Mouse (Mus musculus): ENCODE measurements around the gene Pabpn1. TPM values are rescaled to one million over a fixed set of nuclear protein-coding genes. Genes with fewer than 3 reads are reported as not detected.
A peak's percentile ranks its signal among the peaks of the same experiment; 100 is the strongest.

The Pabpn1 gene
- polyA plus RNA-seq, 1 experiment from 2014 or later, result 74.0 TPM

- Histone ChIP-seq H3K27ac (replicated peaks) (peak within 1 kb of the TSS; percentile 93), H3K4me2 (peak within 1 kb of the TSS; percentile 96), H3K4me3 (peak within 1 kb of the TSS; percentile 66), H3K9ac (peak within 1 kb of the TSS; percentile 91), H3K4me1 (peaks cover 48% of the 10 kb centered on the region), H3K27me3 (replicated peaks) (peaks cover 42% of the 10 kb centered on the region), H3K36me3 (peaks cover 19% of the 10 kb centered on the region), H3K9me3 (no peaks in the 10 kb centered on the region; the same call in 1 of the 2 replicates)
- ATAC-seq (ENCODE audit: extremely low read depth, insufficient number of reproducible peaks, low FRiP score, low TSS enrichment), result peak; percentile 39
- 4% methylated on average over 57 of the region's 57 CpGs for WGBS
Observed at GRCm38 (mm10) chr14:54925349-54926342, 33.3 kb downstream of the Pabpn1 start, which contains the start of gene Efs. Gene Efs, minus strand, starts transcription at chr14:54926126.

GRCm38 (mm10) chr14:54926401-54927158 is 34.3 kb downstream of the Pabpn1 start:
- peak; percentile 52; the same call in 1 of the 2 replicates for ATAC-seq (ENCODE audit: extremely low read depth, insufficient number of reproducible peaks, low FRiP score, low TSS enrichment)
- H3K9ac ChIP-seq, result peak overlapping the region; percentile 91
- peaks cover 48% of the 10 kb centered on the region for H3K4me1 ChIP-seq
- H3K4me3 ChIP-seq, result peak overlapping the region; percentile 66
- peaks cover 9% of the 10 kb centered on the region for H3K36me3 ChIP-seq
- peaks cover 42% of the 10 kb centered on the region for H3K27me3 ChIP-seq (replicated peaks)
- H3K9me3 ChIP-seq, result no peaks in the 10 kb centered on the region; the same call in 1 of the 2 replicates
- WGBS, result under 1% methylated on average over 46 of the region's 58 CpGs
- peak overlapping the region; percentile 93 for H3K27ac ChIP-seq (replicated peaks)
- H3K4me2 ChIP-seq, result peak overlapping the region; percentile 96

GRCm38 (mm10) chr14:54927296-54927695 is 35.0 kb downstream of the Pabpn1 start:
- Histone ChIP-seq H3K27me3 (replicated peaks) (peaks cover 42% of the 10 kb centered on the region), H3K9me3 (no peaks in the 10 kb centered on the region), H3K4me3 (peak overlapping the region; percentile 66), H3K4me2 (peak overlapping the region; percentile 96), H3K27ac (replicated peaks) (peak overlapping the region; percentile 93), H3K36me3 (peaks cover 2% of the 10 kb centered on the region; the same call in 1 of the 2 replicates), H3K4me1 (peaks cover 48% of the 10 kb centered on the region), H3K9ac (peak overlapping the region; percentile 91)
- 37% methylated on average over 7 of the region's 7 CpGs for WGBS
- ATAC-seq (ENCODE audit: extremely low read depth, insufficient number of reproducible peaks, low FRiP score, low TSS enrichment), result no peak

GRCm38 (mm10) chr14:54929801-54930200 is 37.5 kb downstream of the Pabpn1 start:
- Histone ChIP-seq H3K27me3 (replicated peaks) (peaks cover 46% of the 10 kb centered on the region), H3K27ac (replicated peaks) (no peak overlapping the region)
- 50% methylated on average over 5 of the region's 5 CpGs for WGBS

GRCm38 (mm10) chr14:54930431-54930830 is 38.1 kb downstream of the Pabpn1 start:
- peaks cover 45% of the 10 kb centered on the region for H3K27me3 ChIP-seq (replicated peaks)
- no peak overlapping the region for H3K27ac ChIP-seq (replicated peaks)
- H3K36me3 ChIP-seq, result no peaks in the 10 kb centered on the region
- H3K4me2 ChIP-seq, result no peak overlapping the region
- H3K4me1 ChIP-seq, result peaks cover 35% of the 10 kb centered on the region
- H3K9ac ChIP-seq, result no peak overlapping the region
- ATAC-seq (ENCODE audit: extremely low read depth, insufficient number of reproducible peaks, low FRiP score, low TSS enrichment), result no peak
- H3K4me3 ChIP-seq, result no peak overlapping the region
- WGBS, result 33% methylated on average over 2 of the region's 2 CpGs
- no peaks in the 10 kb centered on the region for H3K9me3 ChIP-seq

More at GRCm38 (mm10) chr14:54929801-54930200, 37.5 kb downstream of the Pabpn1 start:
- no peak overlapping the region for H3K4me2 ChIP-seq
- H3K4me1 ChIP-seq, result peaks cover 41% of the 10 kb centered on the region
- no peak for ATAC-seq (ENCODE audit: extremely low read depth, insufficient number of reproducible peaks, low FRiP score, low TSS enrichment)
- no peaks in the 10 kb centered on the region for H3K36me3 ChIP-seq
- no peak overlapping the region for H3K4me3 ChIP-seq
- H3K9me3 ChIP-seq, result no peaks in the 10 kb centered on the region
- no peak overlapping the region for H3K9ac ChIP-seq

- Histone ChIP-seq H3K27me3 (replicated peaks) (peaks cover 23% of the 10 kb centered on the region), H3K4me1 (peaks cover 30% of the 10 kb centered on the region), H3K9ac (no peak within 1 kb of the TSS), H3K36me3 (no peaks in the 10 kb centered on the region), H3K4me3 (no peak within 1 kb of the TSS), H3K27ac (replicated peaks) (no peak within 1 kb of the TSS), H3K4me2 (no peak within 1 kb of the TSS), H3K9me3 (no peaks in the 10 kb centered on the region)
- 26% methylated on average over 6 of the region's 6 CpGs for WGBS
- no peak for ATAC-seq (ENCODE audit: extremely low read depth, insufficient number of reproducible peaks, low FRiP score, low TSS enrichment)
Observed at GRCm38 (mm10) chr14:54932645-54933150, 40.4 kb downstream of the Pabpn1 start, which contains the start of gene Il25. Gene Il25, plus strand, starts transcription at chr14:54932695.

- H3K36me3 ChIP-seq, result peaks cover 15% of the 10 kb centered on the region
- no peak within 1 kb of the TSS for H3K4me3 ChIP-seq
- H3K4me1 ChIP-seq, result peaks cover 30% of the 10 kb centered on the region
- peaks cover 13% of the 10 kb centered on the region for H3K27me3 ChIP-seq (replicated peaks)
- ATAC-seq (ENCODE audit: extremely low read depth, insufficient number of reproducible peaks, low FRiP score, low TSS enrichment), result no peak
- 0 out of 2 replicates have a peak within 1 kb of the TSS, but pooled peaks have one; percentile 2 for H3K4me2 ChIP-seq
- no peaks in the 10 kb centered on the region for H3K9me3 ChIP-seq
- peak within 1 kb of the TSS; percentile 25; the same call in 1 of the 2 replicates for H3K9ac ChIP-seq
- H3K27ac ChIP-seq (replicated peaks), result peak within 1 kb of the TSS; percentile 25; the same call in 1 of the 2 replicates
- 18% methylated on average over 8 of the region's 8 CpGs for WGBS
Observed at GRCm38 (mm10) chr14:54935904-54936830, 43.9 kb downstream of the Pabpn1 start, which contains the start of gene Cmtm5. Gene Cmtm5, plus strand, starts transcription at chr14:54936261.

- peaks cover 22% of the 10 kb centered on the region for H3K36me3 ChIP-seq
- H3K27ac ChIP-seq (replicated peaks), result 0 out of 2 replicates have a peak overlapping the region, but pooled peaks have one; percentile 25
- no peak overlapping the region for H3K4me3 ChIP-seq
- H3K4me1 ChIP-seq, result peaks cover 30% of the 10 kb centered on the region
- 30% methylated on average over 6 of the region's 6 CpGs for WGBS
- no peak for ATAC-seq (ENCODE audit: extremely low read depth, insufficient number of reproducible peaks, low FRiP score, low TSS enrichment)
- 0 out of 2 replicates have a peak overlapping the region, but pooled peaks have one; percentile 25 for H3K9ac ChIP-seq
- H3K4me2 ChIP-seq, result 0 out of 2 replicates have a peak overlapping the region, but pooled peaks have one; percentile 2
- H3K9me3 ChIP-seq, result no peaks in the 10 kb centered on the region
- peaks cover 13% of the 10 kb centered on the region for H3K27me3 ChIP-seq (replicated peaks)
Observed at GRCm38 (mm10) chr14:54936831-54937160, 44.5 kb downstream of the Pabpn1 start.

GRCm38 (mm10) chr14:54937361-54938182 is 45.3 kb downstream of the Pabpn1 start:
- Histone ChIP-seq H3K9ac (0 out of 2 replicates have a peak overlapping the region, but pooled peaks have one; percentile 14), H3K4me1 (peaks cover 29% of the 10 kb centered on the region), H3K27ac (replicated peaks) (0 out of 2 replicates have a peak overlapping the region, but pooled peaks have one; percentile 28), H3K36me3 (peaks cover 29% of the 10 kb centered on the region), H3K27me3 (replicated peaks) (peaks cover 13% of the 10 kb centered on the region), H3K4me2 (no peak overlapping the region), H3K4me3 (no peak overlapping the region), H3K9me3 (no peaks in the 10 kb centered on the region)
- WGBS, result 60% methylated on average over 16 of the region's 16 CpGs
- no peak for ATAC-seq (ENCODE audit: extremely low read depth, insufficient number of reproducible peaks, low FRiP score, low TSS enrichment)

Measured in heart, embryonic 13.5 days (tissue).